Mouse (Mus musculus) embryo, embryonic 9.5 days (tissue): ENCODE data around the gene Vwa7.
"Not testable (repeated sequence)": the region's sequence is repeated elsewhere in the genome, so short reads cannot be mapped to it uniquely, and the experiment has no call there.

Source experiments
- DNase-seq: peaks from one replicate; pipeline ENCODE4 v3.0.0-alpha.2; 2017; ENCODE audit errors: extremely low spot score

Vwa7 gene

DNA sequence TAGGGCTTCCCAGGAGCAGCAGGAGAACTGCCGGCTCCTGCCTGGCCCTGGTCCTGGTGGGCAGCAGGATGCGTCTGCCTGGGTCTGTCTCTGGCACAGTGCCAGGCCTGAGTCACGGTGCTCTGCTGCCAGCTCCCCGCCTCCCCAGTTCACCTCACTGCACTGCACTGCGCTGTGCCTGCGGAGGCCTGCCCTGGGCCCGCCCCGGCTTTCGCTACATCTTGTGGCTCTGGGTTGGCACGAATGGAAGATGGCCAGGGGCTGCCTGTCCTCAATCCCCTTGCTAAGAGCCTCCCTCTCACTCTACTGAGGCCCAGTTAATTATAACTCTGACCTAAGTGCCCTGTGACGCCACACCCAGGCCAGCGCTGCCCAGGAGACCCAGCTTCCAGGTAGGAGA lies at the start of gene Vwa7:
Vwa7 (plus strand) TSS at position 204 of the 400 bp plus-strand sequence.
- DNase-seq: no peak

DNA sequence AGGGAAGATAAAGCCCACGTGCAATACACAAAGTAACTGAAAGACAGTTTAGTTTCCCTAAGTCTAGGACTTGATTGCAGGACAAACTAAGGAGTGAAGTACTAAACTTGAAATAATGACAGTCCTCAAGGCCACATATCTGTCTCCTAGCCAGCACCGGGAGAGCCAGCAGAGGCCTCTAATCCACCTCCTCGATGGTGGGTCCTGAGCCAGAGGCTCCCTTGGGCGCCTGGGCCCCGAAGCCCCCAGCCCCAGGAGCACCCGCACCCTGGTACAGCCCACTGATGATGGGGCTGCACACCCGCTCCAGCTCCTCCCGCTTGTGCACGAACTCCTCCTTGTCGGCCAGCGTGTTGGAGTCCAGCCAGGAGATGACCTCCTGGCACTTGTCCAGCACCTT lies 46.6 kb upstream of the Vwa7 start, which contains the start of gene Gm20481:
Gm20481 (plus strand) TSS at position 91 of the 400 bp plus-strand sequence.
- not testable (repeated sequence) for DNase-seq

DNA sequence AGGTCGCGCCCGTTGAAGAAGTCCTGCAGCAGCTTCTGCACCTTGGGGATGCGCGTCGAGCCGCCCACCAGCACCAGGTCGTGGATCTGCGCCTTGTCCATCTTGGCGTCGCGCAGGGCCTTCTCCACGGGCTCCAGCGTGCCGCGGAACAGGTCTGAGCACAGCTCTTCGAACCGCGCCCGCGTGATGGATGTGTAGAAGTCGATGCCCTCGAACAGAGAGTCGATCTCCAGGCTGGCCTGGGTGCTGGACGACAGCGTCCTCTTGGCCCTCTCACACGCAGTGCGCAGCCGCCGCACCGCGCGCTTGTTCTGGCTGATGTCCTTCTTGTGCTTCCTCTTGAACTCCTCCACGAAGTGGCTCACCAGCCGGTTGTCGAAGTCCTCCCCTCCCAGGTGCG lies 45.5 kb upstream of the Vwa7 start:
- not testable (repeated sequence) for DNase-seq

DNA sequence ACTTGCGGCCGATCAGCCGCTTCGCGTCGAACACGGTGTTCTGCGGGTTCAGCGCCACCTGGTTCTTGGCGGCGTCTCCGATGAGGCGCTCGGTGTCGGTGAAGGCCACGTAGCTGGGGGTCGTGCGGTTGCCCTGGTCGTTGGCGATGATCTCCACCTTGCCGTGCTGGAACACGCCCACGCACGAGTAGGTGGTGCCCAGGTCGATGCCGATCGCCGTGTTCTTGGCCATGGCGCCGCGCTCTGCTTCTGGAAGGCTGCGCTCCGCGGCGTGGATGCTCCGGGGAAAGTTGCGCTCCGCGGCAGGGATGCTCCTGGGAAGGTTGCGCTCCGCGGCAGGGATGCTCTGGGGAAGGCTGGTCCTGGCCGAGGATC lies 44.7 kb upstream of the Vwa7 start:
- not testable (repeated sequence) for DNase-seq

DNA sequence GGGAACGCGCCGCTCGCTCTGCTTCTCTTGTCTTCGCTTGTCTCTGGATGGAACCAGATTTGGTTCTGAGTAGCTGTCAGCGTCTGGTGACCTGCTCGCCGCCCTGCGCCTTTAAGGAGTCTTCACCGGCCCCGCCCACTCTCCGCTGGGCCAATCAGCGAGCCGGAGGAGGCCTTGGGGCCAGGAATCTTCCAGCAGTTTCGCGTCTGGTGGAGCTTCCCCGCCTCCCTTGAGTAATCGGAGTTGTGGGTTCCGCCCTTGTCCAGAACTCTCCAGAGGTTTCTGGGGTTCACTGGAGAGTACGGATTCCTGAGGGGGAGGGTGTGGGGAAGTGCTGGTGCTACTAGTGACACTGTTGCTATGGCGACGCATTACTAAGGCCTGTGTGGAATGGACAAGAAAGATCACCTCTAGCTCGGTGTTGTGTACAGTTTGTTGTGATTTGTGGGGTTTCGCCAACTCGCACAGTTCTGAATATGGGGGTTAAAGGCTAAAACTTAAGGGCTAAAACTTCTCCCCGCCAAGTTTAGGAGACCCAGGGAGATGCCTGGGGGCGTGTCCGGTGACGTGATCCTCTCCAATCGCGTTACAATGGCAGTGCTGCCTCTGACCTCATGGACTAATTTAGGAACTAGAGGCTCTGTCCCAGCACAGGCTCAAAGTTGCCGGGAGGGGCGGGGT lies 44.2 kb upstream of the Vwa7 start, which contains the start of the genes Hspa1a and Hspa1l:
Hspa1a (minus strand) TSS at position 88 of the 681 bp plus-strand sequence.
Hspa1l (plus strand) TSS at position 635 of the 681 bp plus-strand sequence.
- DNase-seq: peak; percentile 77

DNA sequence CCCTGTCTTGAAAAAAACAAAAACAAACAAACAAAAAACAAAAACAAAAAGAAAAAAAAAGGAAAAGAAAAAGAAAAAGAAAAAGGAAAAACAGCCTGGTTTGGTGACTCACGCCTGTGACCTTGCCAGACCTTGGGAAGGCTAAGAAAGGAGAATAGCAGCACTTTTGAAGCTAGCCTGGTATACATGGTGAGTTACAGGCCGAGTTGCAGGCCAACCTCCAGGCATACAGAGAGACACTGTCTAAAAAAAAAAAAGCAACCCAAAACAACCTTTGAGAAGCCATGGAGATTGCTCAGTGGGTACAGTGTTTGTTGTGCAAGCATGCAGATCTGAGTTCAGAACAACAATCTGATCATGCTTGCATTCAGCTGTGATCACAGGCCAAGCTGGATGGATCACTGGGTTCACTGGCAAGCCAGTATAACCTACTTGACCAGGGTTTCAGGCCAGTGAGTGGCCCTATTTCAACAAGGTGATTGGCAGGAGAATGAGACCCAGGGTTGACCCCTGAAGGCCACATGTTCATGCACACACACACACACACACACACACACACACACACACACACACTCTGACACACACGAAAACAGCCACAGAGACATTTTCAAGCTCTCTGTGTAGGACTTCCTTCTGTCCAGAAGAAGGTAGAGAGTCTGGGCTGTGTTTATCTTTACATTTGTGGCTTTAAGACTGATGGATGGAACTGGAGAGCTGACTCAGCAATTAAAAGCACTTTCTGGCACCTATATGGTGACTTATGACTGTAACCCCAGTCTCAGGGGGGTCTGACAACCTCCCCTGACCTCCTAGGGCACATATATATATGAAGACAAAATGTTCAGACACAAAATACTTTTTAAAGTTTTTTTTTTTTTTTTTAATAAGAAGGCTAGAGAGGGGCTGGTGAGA lies 40.5 kb upstream of the Vwa7 start:
- DNase-seq: no peak

DNA sequence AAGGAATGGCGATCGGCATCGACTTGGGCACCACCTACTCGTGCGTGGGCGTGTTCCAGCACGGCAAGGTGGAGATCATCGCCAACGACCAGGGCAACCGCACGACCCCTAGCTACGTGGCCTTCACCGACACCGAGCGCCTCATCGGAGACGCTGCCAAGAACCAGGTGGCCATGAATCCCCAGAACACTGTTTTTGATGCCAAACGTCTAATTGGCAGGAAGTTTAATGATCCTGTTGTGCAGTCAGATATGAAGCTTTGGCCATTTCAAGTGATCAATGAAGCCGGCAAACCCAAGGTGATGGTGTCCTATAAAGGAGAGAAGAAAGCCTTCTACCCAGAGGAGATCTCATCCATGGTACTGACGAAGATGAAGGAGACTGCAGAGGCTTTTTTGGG lies 39.4 kb upstream of the Vwa7 start:
- no peak for DNase-seq

DNA sequence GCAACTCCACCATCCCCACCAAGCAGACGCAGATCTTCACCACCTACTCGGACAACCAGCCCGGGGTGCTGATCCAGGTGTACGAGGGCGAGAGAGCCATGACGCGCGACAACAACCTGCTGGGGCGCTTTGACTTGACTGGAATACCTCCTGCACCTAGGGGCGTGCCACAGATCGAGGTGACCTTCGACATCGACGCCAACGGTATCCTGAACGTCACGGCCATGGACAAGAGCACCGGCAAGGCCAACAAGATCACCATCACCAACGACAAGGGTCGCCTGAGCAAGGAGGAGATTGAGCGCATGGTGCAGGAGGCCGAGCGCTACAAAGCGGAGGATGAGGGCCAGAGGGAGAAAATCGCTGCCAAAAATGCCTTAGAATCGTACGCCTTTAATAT lies 38.1 kb upstream of the Vwa7 start:
- DNase-seq: no peak

DNA sequence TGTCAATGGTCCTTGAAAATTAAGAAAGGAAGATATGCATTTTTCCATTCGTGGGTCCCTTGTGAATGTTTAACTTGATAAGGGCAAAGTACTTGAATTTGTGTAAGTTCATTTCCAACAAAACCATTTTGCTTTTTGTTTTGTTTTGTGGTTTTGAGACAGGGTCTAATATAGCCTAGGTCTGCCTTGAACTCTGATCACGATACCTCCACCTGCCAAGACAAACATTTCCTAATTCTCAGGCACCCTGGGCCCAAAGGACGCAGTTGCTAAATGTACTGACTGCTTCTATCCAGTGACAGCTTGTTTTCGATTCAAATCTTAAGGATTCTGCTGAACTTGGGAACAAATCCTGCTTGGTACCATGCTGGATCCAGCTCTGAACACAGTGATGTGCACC lies 36.7 kb upstream of the Vwa7 start:
- DNase-seq: no peak

DNA sequence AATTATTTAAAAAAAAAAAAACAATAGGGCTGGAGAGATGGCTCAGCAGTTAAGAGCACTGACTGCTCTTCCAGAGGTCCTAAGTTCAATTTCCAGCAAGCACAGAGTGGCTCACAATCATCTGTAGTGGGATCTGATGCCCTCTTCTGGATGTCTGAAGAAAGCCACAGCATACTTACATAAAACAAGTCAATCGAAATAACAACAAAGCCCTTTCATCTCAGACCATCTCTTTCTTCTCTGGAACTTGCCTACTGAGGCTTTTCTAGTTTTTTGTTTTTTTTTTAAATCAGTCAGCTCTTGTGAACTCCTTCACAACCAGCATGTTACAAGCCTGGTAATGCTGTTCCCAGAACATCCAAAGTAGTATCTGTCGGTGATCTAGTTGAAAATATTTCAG lies 35.7 kb upstream of the Vwa7 start:
- DNase-seq: peak; percentile 38

DNA sequence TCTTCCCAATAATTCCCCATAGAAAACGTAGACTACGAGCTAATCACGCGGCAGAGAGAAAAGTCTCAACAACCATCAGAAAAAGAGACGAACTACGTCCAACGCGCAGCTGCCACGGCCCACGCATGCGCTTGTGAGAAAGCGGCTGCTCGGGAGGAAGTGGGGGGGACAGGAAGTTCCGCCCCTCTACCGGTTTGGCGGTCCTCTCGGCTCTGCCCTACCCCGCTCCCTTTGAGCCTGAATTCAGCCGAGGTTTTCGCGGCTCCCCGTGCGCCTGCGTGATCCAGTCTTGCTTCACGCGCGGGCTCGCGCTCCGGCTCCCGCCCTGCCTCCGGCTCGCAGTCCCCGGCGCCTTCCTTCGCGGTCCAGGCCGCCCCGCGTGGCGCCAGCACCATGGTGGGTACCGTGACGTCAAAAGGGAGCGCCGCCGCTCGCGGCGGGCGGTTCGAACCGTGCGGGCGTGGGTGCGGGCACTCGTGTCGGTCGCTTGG lies 34.6 kb upstream of the Vwa7 start, which contains the start of gene Lsm2:
Lsm2 (plus strand) TSS at position 173 of the 491 bp plus-strand sequence.
- DNase-seq: peak; percentile 92

DNA sequence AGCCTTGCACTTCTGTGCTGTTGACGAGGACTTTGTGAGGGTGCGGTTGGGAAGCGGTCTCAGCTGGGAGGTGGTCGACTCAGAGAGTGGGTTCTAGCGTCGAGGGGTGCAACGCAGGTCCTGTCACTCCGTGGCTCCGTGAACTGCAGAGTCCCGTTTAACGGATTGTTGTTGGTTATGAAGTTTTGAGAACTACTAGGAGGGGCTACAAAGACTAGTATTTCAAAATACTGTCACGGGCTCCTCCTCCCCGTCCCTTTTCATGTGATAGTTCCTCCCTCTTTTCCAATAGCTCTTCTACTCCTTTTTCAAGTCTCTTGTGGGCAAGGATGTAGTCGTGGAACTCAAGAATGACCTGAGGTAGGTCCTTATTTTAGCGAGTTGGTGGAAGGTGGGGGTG lies 34.1 kb upstream of the Vwa7 start:
- DNase-seq: no peak

DNA sequence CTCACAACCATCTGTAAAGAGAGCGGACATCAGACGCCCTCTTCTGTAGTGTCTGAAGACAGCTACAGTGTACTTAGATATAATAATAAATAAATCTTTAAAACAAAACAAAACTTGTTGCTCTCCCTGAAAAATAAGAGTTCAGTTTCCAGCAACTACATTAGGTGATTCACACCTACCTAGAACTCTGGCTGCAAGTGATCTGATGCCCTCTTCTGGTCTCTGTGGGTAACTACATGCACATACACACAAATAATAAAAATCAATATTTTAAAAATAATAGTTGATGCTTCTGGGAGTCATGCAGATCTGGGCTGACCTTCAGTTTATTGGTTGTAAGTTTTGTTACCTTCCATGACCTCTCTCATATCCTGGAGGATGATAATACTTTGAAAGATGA lies 32.2 kb upstream of the Vwa7 start:
- no peak for DNase-seq

DNA sequence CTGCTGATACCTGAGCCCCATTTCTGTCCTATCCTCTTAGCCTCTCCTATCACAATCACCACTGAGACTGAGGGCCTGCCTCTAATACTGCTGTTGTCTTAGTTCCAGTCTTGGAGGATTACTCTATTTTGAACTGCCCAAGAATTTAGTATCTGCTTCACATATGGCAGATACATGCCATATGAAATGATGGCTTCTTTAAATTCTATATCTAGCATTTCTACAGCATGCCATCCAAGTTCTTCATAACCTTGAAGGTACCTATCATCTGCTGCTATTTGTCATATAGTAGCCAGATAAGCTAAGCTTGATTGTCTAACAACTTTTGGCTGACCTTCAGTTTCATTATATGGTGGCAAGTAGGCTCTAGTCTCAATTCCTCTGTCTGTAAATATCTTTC lies 21.6 kb upstream of the Vwa7 start:
- DNase-seq: no peak

DNA sequence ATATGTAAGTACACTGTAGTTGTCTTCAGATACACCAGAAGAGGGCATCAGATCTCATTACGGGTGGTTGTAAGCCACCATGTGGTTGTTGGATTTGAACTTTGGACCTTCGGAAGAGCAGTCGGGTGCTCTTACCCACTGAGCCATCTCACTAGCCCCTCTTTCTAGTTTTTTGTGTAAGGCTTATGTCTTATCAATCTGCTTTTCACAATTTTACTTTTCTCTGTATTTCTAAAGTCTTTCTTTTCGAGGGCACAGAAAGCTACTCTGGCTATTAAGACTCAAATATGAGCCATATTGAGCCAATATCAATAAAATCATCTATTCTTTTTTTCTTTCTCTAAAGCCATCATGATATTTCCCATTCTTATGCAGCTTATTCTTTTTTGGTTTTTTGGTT lies 21.2 kb upstream of the Vwa7 start:
- not testable (repeated sequence) for DNase-seq

DNA sequence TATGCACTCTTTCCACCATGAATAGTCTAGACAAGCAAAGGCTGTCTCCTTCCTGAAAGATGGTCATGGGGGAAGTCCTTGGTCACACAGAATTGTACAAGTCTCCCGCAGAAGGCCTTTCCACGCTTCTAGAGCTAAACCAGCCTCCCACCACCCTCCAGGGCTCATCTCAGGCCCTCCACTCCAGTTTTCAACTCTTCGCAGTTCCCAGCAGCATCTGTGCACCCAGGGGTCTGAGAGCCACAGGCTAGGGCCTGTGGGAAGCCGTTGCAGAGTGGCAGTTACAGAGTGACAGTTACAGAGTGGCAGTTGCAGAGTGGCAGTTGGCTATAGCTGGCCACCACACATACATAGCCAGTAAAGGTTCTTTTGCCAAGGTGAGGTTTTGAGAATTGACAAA lies 20.5 kb upstream of the Vwa7 start:
- DNase-seq: not testable (repeated sequence)

DNA sequence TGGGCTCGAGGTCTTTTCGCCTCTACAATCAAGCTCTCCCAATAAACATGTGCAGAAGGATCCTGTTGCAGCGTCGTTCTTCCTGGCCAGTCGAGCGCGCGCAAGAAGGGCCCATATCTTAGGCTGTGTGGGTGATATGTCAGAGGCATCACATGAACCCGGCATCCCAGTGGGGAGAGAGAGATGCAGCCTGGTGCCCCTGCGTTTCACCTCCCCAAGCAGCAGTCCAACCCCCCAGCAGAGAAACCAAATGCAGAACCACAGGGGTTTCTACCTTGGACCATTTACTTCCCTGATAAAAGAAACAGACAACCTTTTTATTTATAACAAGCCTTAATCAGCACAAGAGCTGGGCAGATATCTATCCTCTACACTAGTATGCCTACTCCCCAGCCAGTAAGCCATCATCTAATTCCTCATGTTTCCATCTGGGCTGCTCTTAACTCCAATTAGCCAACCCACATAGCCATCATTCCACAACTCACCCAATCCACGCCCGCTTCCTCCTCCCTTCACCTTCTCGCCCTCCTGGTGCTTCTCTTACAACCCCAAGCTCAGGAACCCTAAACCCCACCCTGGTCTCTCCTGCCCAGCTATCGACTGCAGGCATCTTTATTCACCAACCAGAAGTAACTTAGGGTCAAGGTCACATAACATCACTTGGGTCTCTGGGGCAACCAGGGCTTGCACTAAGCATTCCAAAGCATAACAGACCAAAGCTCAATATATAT lies 19.8 kb upstream of the Vwa7 start:
- DNase-seq: no peak

DNA sequence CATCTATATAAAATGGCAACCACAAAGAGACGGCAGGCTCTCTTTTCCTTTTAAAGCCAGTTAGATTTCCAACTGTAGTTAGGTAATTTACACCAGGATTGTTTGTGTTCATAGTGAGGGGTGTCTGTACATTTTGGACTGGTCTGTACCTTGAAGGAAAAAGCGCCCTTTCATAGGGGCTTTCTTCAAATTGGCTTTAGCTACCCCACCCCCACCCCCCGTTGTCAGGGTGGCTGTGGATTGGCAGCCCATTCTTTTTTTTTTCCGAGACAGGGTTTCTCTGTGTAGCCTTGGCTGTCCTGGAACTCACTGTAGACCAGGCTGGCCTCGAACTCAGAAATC lies 19.3 kb upstream of the Vwa7 start:
- no peak for DNase-seq

DNA sequence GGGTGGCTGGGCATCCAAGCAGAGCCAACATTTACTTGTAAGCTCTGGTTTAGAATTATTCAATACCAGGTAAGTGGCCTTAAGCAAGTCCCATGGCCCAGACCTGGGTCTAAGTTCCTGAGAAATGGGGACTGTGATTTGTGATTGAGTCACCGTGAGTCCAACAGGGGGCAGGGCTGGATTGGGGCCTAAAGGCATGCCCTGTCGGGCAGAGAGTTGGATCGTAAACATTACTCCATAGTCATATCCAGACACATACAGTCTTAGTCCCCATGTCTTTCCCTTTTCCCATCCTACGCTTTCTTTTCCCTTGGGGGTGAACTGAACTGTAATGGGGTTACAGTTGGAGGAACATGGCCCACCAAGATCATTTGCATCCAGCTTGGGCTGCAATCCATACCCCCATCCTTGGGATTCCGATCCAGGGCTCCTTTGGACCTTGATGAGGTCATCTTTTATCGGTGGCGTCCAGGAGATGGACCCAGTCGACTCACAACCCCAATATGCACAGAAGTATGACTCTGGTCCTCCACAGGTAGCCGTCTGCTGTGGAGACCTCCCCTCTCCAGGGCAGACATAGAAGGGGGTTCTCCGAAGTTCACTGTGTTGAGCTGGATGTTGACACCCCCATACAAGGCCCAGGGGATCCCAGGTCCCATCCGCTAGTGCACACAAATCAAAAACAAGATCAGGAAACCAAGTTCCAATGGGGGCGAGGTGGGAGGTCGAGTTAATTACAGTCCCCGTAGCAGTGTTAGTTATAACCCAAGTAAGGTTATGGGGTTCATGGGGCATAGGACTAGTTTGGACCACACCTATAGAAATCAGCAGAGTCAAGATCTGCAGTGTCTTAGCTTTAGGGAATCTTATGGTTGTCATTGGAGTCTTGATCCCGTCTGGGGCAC lies 17.6 kb upstream of the Vwa7 start:
- no peak for DNase-seq

DNA sequence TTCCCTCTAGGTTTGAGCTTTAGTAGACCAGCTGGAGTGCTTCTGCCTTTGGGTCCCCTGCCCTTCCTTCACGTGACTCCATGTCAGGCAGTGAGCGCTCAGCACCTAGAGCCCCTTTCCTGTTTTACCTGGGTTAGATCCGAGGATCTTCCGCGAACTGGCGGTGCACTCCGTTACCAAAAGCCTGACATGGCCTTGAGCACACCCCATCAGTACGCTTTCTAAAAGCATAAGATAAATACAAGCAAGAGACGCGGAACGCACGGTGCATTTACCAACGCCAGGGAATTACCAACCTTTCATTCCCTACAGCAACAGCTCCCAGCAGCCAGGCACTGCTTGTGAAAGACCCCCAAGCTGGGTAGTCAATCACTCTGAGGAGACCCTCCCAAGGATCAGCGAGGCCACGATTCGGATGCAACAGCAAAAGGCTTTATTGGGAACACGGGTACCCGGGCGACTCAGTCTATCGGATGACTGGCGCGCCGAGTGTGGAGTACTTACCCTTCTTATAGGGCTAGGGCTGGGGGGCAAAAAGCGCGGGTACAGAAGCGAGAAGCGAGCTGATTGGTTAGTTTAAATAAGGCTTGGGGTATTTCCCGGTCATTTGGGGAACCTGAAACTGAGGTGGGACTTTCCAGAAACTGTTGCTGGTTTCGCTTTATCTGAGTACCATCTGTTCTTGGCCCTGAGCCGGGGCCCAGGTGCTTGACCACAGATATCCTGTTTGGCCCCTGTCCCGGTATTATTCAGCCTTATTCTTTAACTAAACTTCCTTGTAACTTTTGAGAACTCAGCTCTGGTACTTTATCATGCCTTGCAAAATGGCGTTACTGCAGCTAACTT lies 16.3 kb upstream of the Vwa7 start:
- peak; percentile 60 for DNase-seq
